Mouse (Mus musculus): ENCODE results near the gene Sox5. TPM values are rescaled to one million over a fixed set of nuclear protein-coding genes. Genes with fewer than 3 reads are reported as not detected.

The Sox5 gene
- polyA plus RNA-seq, 1 experiment: 0.85 TPM

- Histone ChIP-seq H3K36me3 (ENCODE audit: control insufficient read depth, insufficient read depth, low read length) (no peaks in the 10 kb centered on the region), H3K27me3 (ENCODE audit: control insufficient read depth, insufficient read depth, low read length) (no peaks in the 10 kb centered on the region), H3K27ac (ENCODE audit: insufficient read depth, low read depth, low read length) (no peak overlapping the region), H3K4me1 (ENCODE audit: control insufficient read depth, insufficient read depth, insufficient read length, low read length) (no peaks in the 10 kb centered on the region), H3K4me3 (ENCODE audit: low read depth, low read length) (no peak overlapping the region)
- TF ChIP-seq POLR2A (IDR thresholded peaks at IDR 0.05; ENCODE audit: low read depth, low read length) (no peak), CTCF (IDR thresholded peaks at IDR 0.05; ENCODE audit: extremely low read depth, insufficient read length, insufficient replicate concordance, low read depth, low read length) (no peak)
- 27% methylated on average over 9 of the region's 9 CpGs for WGBS
Observed at GRCm38 (mm10) chr6:144041941-144042340, 739.8 kb downstream of the Sox5 start.

DNA sequence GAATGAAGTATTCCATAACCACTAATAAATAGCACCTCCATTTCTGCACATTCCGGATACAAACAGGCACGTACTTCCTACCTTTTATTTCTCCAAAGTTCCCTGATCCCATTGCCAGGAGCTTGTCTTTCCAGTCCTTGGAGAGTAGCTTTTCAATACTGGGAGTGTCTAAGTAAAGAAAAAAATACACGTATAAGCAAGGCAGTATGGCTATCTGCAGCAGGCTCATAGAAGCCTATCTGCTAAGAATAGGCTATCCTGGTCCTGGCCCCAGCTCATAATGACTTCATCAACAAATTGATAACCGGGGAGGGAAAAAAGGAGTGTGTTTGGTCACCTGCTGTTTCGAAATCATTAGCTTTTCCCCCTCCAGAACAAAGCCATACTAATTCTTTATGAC, 740.6 kb downstream of the Sox5 start:
- H3K27ac ChIP-seq (ENCODE audit: insufficient read depth, low read depth, low read length): no peak overlapping the region
- WGBS: 28% methylated on average over 5 of the region's 5 CpGs

GRCm38 (mm10) chr6:144040349-144040748, 741.4 kb downstream of the Sox5 start:
- no peaks in the 10 kb centered on the region for H3K4me1 ChIP-seq (ENCODE audit: control insufficient read depth, insufficient read depth, insufficient read length, low read length)
- no peak overlapping the region for H3K4me3 ChIP-seq (ENCODE audit: low read depth, low read length)
- TF ChIP-seq POLR2A (IDR thresholded peaks at IDR 0.05; ENCODE audit: low read depth, low read length) (no peak), CTCF (IDR thresholded peaks at IDR 0.05; ENCODE audit: extremely low read depth, insufficient read length, insufficient replicate concordance, low read depth, low read length) (no peak)
- H3K36me3 ChIP-seq (ENCODE audit: control insufficient read depth, insufficient read depth, low read length): no peaks in the 10 kb centered on the region
- H3K27me3 ChIP-seq (ENCODE audit: control insufficient read depth, insufficient read depth, low read length): no peaks in the 10 kb centered on the region
- WGBS: 91% methylated on average over 7 of the region's 7 CpGs
- H3K27ac ChIP-seq (ENCODE audit: insufficient read depth, low read depth, low read length): no peak overlapping the region

More for the DNA sequence above, 740.6 kb downstream of the Sox5 start:
- Histone ChIP-seq H3K36me3 (ENCODE audit: control insufficient read depth, insufficient read depth, low read length) (no peaks in the 10 kb centered on the region), H3K27me3 (ENCODE audit: control insufficient read depth, insufficient read depth, low read length) (no peaks in the 10 kb centered on the region), H3K4me3 (ENCODE audit: low read depth, low read length) (no peak overlapping the region), H3K4me1 (ENCODE audit: control insufficient read depth, insufficient read depth, insufficient read length, low read length) (no peaks in the 10 kb centered on the region)
- TF ChIP-seq CTCF (IDR thresholded peaks at IDR 0.05; ENCODE audit: extremely low read depth, insufficient read length, insufficient replicate concordance, low read depth, low read length) (no peak), POLR2A (IDR thresholded peaks at IDR 0.05; ENCODE audit: low read depth, low read length) (no peak)

- H3K27me3 ChIP-seq (ENCODE audit: control insufficient read depth, insufficient read depth, low read length): no peaks in the 10 kb centered on the region
- no peaks in the 10 kb centered on the region for H3K36me3 ChIP-seq (ENCODE audit: control insufficient read depth, insufficient read depth, low read length)
- H3K27ac ChIP-seq (ENCODE audit: insufficient read depth, low read depth, low read length): no peak overlapping the region
- 33% methylated on average over 7 of the region's 7 CpGs for WGBS
- TF ChIP-seq POLR2A (IDR thresholded peaks at IDR 0.05; ENCODE audit: low read depth, low read length): no peak
- no peaks in the 10 kb centered on the region for H3K4me1 ChIP-seq (ENCODE audit: control insufficient read depth, insufficient read depth, insufficient read length, low read length)
- no peak overlapping the region for H3K4me3 ChIP-seq (ENCODE audit: low read depth, low read length)
Observed at GRCm38 (mm10) chr6:144039221-144039620, 742.6 kb downstream of the Sox5 start.

- Histone ChIP-seq H3K4me1 (ENCODE audit: control insufficient read depth, insufficient read depth, insufficient read length, low read length) (no peaks in the 10 kb centered on the region), H3K27ac (ENCODE audit: insufficient read depth, low read depth, low read length) (no peak overlapping the region), H3K36me3 (ENCODE audit: control insufficient read depth, insufficient read depth, low read length) (no peaks in the 10 kb centered on the region), H3K4me3 (ENCODE audit: low read depth, low read length) (no peak overlapping the region), H3K27me3 (ENCODE audit: control insufficient read depth, insufficient read depth, low read length) (no peaks in the 10 kb centered on the region)
- 82% methylated on average over 2 of the region's 2 CpGs for WGBS
- TF ChIP-seq CTCF (IDR thresholded peaks at IDR 0.05; ENCODE audit: extremely low read depth, insufficient read length, insufficient replicate concordance, low read depth, low read length): no peak
- no peak for TF ChIP-seq POLR2A (IDR thresholded peaks at IDR 0.05; ENCODE audit: low read depth, low read length)
Observed at GRCm38 (mm10) chr6:144033191-144033590, 748.6 kb downstream of the Sox5 start.

DNA sequence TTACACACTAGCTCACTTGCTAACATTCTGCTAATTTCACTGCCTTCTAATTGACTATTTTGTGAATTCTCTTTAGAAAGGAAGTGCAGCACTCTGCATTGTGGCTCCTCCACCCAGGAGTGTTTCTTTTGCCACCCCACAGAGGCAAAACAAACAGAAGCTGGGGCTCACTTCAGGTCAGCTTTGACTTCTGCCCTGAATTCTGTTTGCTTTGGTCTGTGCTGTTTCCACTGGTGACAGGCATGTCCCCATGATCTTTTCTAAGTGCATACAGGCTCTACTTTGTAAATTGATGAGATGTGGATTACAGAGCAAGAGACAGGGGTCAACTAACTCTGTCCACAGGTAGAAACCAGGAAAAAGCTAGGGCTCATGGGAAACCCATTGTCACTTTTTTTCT, 764.8 kb downstream of the Sox5 start:
- Histone ChIP-seq H3K27ac (ENCODE audit: insufficient read depth, low read depth, low read length) (no peak overlapping the region), H3K4me1 (ENCODE audit: control insufficient read depth, insufficient read depth, insufficient read length, low read length) (no peaks in the 10 kb centered on the region), H3K36me3 (ENCODE audit: control insufficient read depth, insufficient read depth, low read length) (no peaks in the 10 kb centered on the region), H3K4me3 (ENCODE audit: low read depth, low read length) (no peak overlapping the region), H3K27me3 (ENCODE audit: control insufficient read depth, insufficient read depth, low read length) (no peaks in the 10 kb centered on the region)
- no peak for TF ChIP-seq POLR2A (IDR thresholded peaks at IDR 0.05; ENCODE audit: low read depth, low read length)
- TF ChIP-seq CTCF (IDR thresholded peaks at IDR 0.05; ENCODE audit: extremely low read depth, insufficient read length, insufficient replicate concordance, low read depth, low read length): no peak

DNA sequence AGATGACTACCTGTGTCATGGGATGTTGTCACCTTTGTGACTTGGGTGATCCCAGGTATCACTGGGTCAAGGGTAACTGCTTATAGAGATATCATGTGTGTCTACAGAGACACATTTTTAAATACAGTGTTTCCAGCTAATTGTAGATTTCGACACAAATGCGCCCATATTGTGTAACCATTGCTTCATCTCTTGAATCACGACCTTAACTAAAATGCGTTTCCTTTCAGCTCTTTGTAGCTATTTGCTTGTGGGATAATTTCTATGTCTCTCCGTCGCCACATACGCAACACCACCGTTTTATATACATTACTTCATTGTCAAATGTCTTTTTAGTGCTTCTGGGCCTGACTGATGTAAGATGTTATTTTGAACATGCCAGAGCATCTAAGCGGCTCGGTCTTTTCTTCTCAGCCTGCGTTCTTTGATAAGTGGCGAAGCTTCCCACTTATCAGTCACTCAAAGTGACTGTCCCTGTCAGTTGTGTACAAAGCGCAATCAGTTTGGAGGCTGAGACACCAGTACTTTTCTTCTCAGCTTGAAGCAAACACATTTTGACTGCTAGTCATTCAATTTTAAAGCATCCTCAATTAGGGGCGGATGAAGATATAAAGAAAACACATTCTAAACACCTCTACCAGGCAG, 769.8 kb downstream of the Sox5 start:
- Histone ChIP-seq H3K27me3 (ENCODE audit: control insufficient read depth, insufficient read depth, low read length) (no peaks in the 10 kb centered on the region), H3K4me1 (ENCODE audit: control insufficient read depth, insufficient read depth, insufficient read length, low read length) (no peaks in the 10 kb centered on the region), H3K36me3 (ENCODE audit: control insufficient read depth, insufficient read depth, low read length) (no peaks in the 10 kb centered on the region), H3K4me3 (ENCODE audit: low read depth, low read length) (no peak overlapping the region), H3K27ac (ENCODE audit: insufficient read depth, low read depth, low read length) (no peak overlapping the region)
- 83% methylated on average over 14 of the region's 14 CpGs for WGBS
- no peak for TF ChIP-seq CTCF (IDR thresholded peaks at IDR 0.05; ENCODE audit: extremely low read depth, insufficient read length, insufficient replicate concordance, low read depth, low read length)
- no peak for TF ChIP-seq POLR2A (IDR thresholded peaks at IDR 0.05; ENCODE audit: low read depth, low read length)

All from small intestine, adult 2 months (tissue).